Mouse (Mus musculus) natural killer cell, adult 2 months (primary cell): ENCODE results near the gene Nefh.

Experiments used
- DNase-seq, 2 experiments: peaks; one replicate each; pipeline ENCODE4 v3.0.0; 2022; ENCODE audit warnings: low spot score in 2 of 2

The Nefh gene

GRCm38 (mm10) chr11:4953401-4953800, 5.5 kb upstream of the Nefh start:
- DNase-seq = no peak

DNA sequence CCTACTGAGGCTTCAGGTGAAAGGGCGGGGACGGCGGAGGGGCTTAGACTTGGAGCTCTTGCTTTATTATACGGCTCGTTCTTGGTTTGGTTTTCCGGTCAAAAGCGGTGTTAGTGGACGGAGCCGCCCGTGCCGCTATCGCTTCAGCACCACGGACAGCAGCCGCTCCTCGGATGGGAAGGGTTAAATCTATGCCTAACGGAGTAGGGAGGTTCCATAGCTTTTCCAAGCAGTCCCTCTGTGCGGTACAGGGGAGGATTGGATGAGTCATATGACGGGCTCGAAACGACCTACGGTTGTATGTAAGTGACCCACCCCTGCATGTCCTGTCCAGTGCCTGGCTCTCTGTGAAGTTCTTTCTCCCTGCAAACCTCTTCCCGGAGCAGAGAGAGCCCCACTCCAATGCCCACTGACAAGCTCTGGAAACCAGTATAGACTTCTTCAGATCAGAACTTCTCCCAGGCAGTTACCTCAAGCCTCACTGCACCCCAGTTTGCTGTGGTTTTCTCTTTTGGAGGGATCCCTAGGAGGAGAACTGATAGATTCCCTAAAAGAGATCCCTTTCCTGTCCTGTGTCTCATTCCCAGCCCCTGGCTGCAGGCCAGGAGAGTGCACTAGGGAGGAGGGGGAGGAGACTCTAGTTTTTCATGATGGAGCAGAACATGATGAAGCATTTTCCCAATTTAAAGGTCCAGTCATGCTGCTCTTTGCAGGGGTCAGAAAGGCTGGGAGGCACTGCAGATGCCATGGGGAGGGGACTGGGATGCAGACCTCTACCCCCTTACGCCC, 1.6 kb upstream of the Nefh start:
- DNase-seq = no peak

- DNase-seq = no peak
Measured at GRCm38 (mm10) chr11:4948792-4949191, 928 bp upstream of the Nefh start.

GRCm38 (mm10) chr11:4946947-4947812, 684 bp downstream of the Nefh start:
- peak; percentile 12 to 58 for DNase-seq

DNA sequence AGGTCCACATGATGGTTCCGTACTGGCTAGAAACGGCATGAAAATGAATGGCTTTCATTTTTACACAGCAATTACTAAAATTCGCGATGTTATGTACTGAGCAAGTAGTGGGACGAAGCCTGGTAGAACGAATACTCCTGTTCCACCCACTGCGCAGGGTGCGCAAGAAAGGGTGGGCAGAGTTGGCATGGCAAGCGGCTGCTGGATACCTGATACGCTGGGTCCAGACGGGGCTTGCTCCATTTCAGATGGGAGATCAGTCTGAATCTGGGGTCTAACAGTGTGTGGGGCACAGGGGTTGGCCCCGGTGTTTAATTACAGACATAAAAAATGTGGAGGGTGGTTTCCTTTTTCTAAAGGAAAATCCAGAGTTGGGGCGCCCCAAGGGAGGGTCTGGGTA, 1.3 kb downstream of the Nefh start:
- DNase-seq = no peak

DNA sequence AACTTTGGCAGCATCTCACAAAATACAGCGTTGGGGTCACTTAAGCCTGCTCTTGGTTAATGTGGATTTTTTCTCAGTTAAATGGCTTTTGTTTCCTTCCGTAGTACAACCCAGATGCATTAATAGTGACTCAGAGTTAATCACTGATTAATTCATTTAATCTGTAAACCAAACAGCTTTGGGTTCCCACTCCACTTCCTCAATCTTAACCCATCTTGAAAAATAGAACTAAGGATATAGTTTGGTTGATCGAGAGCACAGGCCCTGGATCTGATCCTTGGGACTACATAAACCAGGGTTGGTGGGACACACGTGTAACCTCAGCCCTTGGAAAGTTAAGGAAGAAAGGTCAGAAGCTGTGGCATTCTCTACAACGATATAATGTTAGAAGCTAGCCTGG, 11.6 kb downstream of the Nefh start:
- DNase-seq = no peak

GRCm38 (mm10) chr11:4931009-4931601, 16.8 kb downstream of the Nefh start:
- no peak for DNase-seq

DNA sequence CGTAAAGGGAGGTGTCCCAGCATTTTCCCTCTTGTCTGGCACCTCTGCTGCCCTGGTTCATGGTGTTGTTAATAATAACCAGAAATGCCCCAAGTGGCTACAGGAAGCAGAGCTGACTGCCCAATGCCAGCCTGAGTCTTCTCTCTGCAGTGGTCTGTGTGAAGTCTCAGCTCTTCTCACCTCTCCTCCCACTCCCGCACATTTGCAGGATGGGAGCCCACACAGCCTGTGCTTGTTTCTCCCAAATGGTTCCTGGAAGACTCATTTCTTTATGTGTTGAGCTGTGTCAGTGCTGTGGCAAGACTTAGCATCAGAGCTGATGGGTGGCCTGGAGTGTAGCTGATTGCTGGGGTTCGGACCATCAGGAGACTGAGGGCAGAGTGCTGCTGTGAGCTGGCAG, 20.6 kb downstream of the Nefh start:
- no peak for DNase-seq

DNA sequence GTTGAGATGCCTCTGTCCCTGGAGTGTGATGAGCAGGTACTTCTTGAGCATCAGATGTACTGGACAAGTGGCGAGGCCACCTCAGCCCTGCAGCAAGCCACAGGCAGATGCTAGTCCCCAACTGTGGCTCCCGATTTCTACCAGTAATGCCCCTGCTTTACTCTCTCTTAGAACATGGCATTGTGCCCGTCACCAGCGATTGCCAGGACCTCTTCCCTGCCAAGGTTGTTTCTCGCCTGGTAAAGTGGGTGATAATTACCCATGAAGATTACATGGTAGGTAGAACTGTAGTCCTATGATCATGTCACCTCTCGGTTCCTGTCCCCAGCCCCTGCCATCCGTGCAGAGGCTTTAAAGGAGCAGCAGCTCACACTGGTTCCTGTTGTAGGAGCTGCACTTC, 26.1 kb downstream of the Nefh start:
- no peak for DNase-seq

GRCm38 (mm10) chr11:4921281-4921680, 26.6 kb downstream of the Nefh start:
- no peak for DNase-seq

GRCm38 (mm10) chr11:4916068-4916467, 31.8 kb downstream of the Nefh start:
- DNase-seq = peak; percentile 8 to 32

DNA sequence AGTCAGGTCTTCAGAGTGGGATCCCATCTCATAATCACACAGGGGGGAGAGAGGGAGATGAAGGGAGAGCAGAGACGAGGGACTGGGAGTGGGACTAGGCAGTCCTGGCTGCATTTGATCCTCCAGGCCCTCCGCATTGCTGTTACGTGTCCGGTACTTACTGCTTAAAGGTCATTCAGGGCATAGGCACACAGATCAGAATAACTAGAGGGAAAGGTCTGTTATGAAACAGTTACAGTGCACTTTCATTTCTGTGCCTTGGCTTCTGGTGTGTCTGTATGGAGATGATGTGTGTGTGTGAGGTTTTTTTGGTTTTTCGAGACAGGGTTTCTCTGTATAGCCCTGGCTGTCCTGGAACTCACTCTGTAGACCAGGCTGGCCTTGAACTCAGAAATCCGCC, 41.6 kb downstream of the Nefh start:
- DNase-seq = no peak

DNA sequence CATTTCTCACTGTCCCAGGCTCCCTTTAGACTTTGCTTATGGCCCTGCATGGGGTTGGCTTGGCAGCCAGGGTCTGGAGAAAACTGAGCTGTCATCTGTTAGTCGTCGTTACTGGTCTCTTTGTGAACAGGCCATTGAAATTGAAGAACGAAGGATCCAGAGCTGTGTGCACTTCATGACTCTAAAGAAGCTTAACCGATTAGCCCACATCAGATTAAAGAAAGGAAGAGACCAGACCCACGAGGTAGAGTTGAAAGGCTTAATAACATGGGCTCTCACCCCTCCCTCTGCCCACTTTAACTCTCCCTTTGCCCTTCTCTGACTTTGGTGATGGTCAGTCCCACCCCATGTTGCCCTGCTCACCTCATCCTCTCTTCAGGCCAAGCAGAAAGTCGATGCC, 45.9 kb downstream of the Nefh start:
- no peak for DNase-seq

DNA sequence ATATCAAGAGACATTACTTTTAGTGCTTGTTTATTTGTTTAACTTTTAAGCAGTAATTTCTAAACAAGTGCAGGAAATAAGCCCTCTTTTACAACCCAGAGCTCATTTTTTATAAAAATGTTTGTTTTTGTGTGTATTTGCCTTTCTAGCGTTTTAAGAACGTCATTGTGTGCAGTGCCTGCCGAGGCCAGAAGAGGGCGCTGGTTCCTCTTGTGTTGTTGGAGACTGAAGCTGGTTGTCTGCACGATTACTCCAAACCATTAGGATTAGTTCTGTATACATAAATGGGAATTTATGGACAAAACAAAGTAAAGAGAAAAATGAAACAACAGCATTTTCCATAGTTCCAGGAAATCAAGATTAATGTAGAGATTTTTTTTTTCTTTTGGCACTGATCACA, 47.4 kb downstream of the Nefh start:
- peak in 1 of 2 experiments; percentile 21 for DNase-seq

DNA sequence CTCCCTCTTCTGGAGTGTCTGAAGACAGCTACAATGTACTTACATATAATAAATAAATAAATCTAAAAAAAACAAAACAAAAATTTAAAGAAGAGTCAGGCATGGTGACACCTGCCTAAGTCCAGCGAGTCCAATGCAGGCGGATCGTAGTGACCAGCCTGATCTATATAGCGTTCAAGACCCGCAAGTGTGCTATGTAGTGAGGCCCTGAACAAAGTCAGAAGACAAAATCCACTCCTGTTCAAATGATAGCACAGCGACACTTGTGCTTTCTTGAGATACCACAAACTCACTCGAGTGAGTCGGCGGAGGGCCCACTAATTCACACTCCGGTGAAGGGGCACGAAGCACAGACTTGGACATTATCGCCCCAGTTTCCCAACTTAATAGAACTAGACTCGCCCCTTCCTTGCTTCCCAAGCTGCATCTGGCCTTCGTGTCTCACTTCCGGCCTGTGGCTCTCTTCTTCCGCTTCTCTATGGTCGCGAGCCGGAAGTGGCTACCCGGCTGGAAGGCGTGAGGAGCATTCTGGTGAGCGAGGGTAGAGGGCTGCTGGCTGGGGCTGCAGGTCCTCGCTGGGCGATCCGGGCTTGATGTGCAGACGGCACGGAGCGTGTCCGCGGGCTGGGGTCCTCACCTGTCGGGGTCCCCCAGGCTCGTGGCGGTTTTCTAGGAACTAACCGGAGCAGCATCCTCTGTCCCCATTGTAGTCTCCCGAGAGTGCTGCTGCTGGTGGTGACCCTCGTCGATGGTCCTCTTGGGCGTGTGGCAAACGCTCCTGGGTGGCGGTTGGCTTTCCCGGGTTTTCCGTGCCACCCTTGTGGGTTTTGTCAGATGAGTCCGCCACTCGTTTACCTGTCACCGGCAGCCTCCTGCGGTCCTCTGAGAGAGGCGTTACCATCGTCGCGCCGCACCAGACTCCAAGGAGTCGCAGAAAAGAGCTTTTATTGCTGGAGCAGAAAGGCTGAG, 52.7 kb downstream of the Nefh start, which contains the start of gene Thoc5:
TSS of gene Thoc5 (plus strand) at position 473 of the 969 bp plus-strand sequence.
- DNase-seq = peak; percentile 80 to 81
